Mouse (Mus musculus) limb, embryonic 11.5 days (tissue): ENCODE data around the gene Pxn. TPM values are rescaled to one million over a fixed set of nuclear protein-coding genes. Genes with fewer than 3 reads are reported as not detected.

Experiments used
- ATAC-seq: fragments of 200-750 bp; cut with Nextera tagmentation; 2 replicates; pipeline ENCODE4 v1.8.0; 2017; ENCODE audit warnings: low read depth; ENCODE audit not compliant: insufficient number of reproducible peaks, low FRiP score, low TSS enrichment
- DNase-seq: peaks from one replicate; pipeline ENCODE4 v3.0.0-alpha.2; 2015; ENCODE audit warnings: low spot score
- H3K27ac ChIP-seq: fragments of 300-500 bp; sonication (generic); replicated peaks from 2 replicates; pipeline ENCODE4 v1.5.1; 2014; ENCODE audit warnings: low read depth, mild to moderate bottlenecking, low read length
- H3K27me3 ChIP-seq: fragments of 300-500 bp; sonication (generic); 2 replicates; pipeline ENCODE4 v1.6.1; 2014; ENCODE audit warnings: mild to moderate bottlenecking, low read length, mixed read lengths; ENCODE audit not compliant: control insufficient read depth, insufficient read depth
- H3K36me3 ChIP-seq: fragments of 300-500 bp; sonication (generic); 2 replicates; pipeline ENCODE4 v1.6.1; 2014; ENCODE audit warnings: mild to moderate bottlenecking, low read length, moderate library complexity, mixed read lengths; ENCODE audit not compliant: control insufficient read depth, insufficient read depth
- H3K4me1 ChIP-seq: fragments of 300-500 bp; sonication (generic); 2 replicates; pipeline ENCODE4 v1.6.1; 2014; ENCODE audit warnings: low read length, mixed read lengths; ENCODE audit not compliant: control insufficient read depth, insufficient read depth
- H3K4me2 ChIP-seq: fragments of 300-500 bp; sonication (generic); 2 replicates; pipeline ENCODE4 v1.6.1; 2014; ENCODE audit warnings: low read depth, mild to moderate bottlenecking, moderate library complexity; ENCODE audit not compliant: severe bottlenecking
- H3K4me3 ChIP-seq: fragments of 300-500 bp; sonication (generic); 2 replicates; pipeline ENCODE4 v1.5.1; 2014; ENCODE audit warnings: low read depth, low read length
- H3K9ac ChIP-seq: fragments of 300-500 bp; sonication (generic); 2 replicates; pipeline ENCODE4 v1.6.1; 2014; ENCODE audit warnings: mild to moderate bottlenecking, low read length
- H3K9me3 ChIP-seq: fragments of 300-500 bp; sonication (generic); 2 replicates; pipeline ENCODE4 v1.6.1; 2016; ENCODE audit warnings: low read length; ENCODE audit not compliant: control insufficient read depth
- WGBS: fragments of 180-500 bp; shearing (Covaris S2); extraction: QIAGEN DNeasy Blood & Tissue Kit; methylation state at CpG from one replicate; pipeline ENCODE4 v1.1.7; 2014; 5-methylcytosine and 5-hydroxymethylcytosine counted together
- polyA plus RNA-seq: library from polyadenylated mRNA; unstranded; fragments of >200 nt; fragmentation: Nextera tagmentation; extraction: Ambion mirVana; gene quantifications from 2 replicates; pipeline ENCODE4 v1.2.1, GENCODE M21; 2014

Pxn gene
- polyA plus RNA-seq, 1 experiment from 2014 or later = 17.7 TPM

- Histone ChIP-seq H3K4me2 (peak overlapping the region; percentile 57; the same call in 1 of the 2 replicates), H3K9ac (no peak overlapping the region), H3K36me3 (peaks cover 21% of the 10 kb centered on the region), H3K4me1 (peaks cover 6% of the 10 kb centered on the region; the same call in 1 of the 2 replicates), H3K9me3 (no peaks in the 10 kb centered on the region), H3K4me3 (no peak overlapping the region), H3K27me3 (no peaks in the 10 kb centered on the region), H3K27ac (0 out of 2 replicates have a peak overlapping the region, but pooled peaks have one; percentile 5)
- no peak for DNase-seq
- WGBS = 36% methylated on average over 5 of the region's 5 CpGs
- ATAC-seq = no peak
These were observed 57.5 kb downstream of the Pxn start for GRCm38 (mm10) chr5:115563771-115564585.

- Histone ChIP-seq H3K9ac (peak within 1 kb of the TSS; percentile 89), H3K27me3 (no peaks in the 10 kb centered on the region), H3K9me3 (no peaks in the 10 kb centered on the region), H3K27ac (peak within 1 kb of the TSS; percentile 53; the same call in 1 of the 2 replicates), H3K4me2 (peak within 1 kb of the TSS; percentile 57), H3K4me3 (peak within 1 kb of the TSS; percentile 94), H3K36me3 (peaks cover 21% of the 10 kb centered on the region), H3K4me1 (peaks cover 6% of the 10 kb centered on the region; the same call in 1 of the 2 replicates)
- peak; percentile 81 for DNase-seq
- 2% methylated on average over 55 of the region's 55 CpGs for WGBS
- peak; percentile 78 for ATAC-seq
These were observed 58.4 kb downstream of the Pxn start, which contains the start of gene Gcn1l1 for GRCm38 (mm10) chr5:115564737-115565393. Gene Gcn1l1, plus strand, starts transcription at chr5:115565254.

- Histone ChIP-seq H3K9ac (peak overlapping the region; percentile 89), H3K4me1 (peaks cover 4% of the 10 kb centered on the region; the same call in 1 of the 2 replicates), H3K27ac (peak overlapping the region; percentile 53; the same call in 1 of the 2 replicates), H3K4me3 (peak overlapping the region; percentile 94), H3K27me3 (no peaks in the 10 kb centered on the region), H3K9me3 (no peaks in the 10 kb centered on the region), H3K4me2 (peak overlapping the region; percentile 57), H3K36me3 (peaks cover 21% of the 10 kb centered on the region)
- under 1% methylated on average over 42 of the region's 46 CpGs for WGBS
- no peak; the same call in 1 of the 2 replicates for ATAC-seq
- no peak for DNase-seq
These were observed 58.9 kb downstream of the Pxn start for GRCm38 (mm10) chr5:115565403-115565802.

- no peak overlapping the region for H3K4me3 ChIP-seq
- H3K27me3 ChIP-seq = no peaks in the 10 kb centered on the region
- no peak overlapping the region for H3K27ac ChIP-seq
- no peak overlapping the region for H3K9ac ChIP-seq
- peaks cover 12% of the 10 kb centered on the region for H3K36me3 ChIP-seq
- H3K9me3 ChIP-seq = no peaks in the 10 kb centered on the region
- no peaks in the 10 kb centered on the region for H3K4me1 ChIP-seq
- ATAC-seq (no peak), DNase-seq (no peak)
- no peak overlapping the region for H3K4me2 ChIP-seq
- 68% methylated on average over 10 of the region's 10 CpGs for WGBS
These were observed 62.2 kb downstream of the Pxn start for GRCm38 (mm10) chr5:115568681-115569080.

- H3K4me2 ChIP-seq = no peak overlapping the region
- H3K9me3 ChIP-seq = no peaks in the 10 kb centered on the region
- H3K27ac ChIP-seq = no peak overlapping the region
- WGBS = 85% methylated on average over 11 of the region's 11 CpGs
- ATAC-seq = no peak
- H3K9ac ChIP-seq = no peak overlapping the region
- H3K27me3 ChIP-seq = no peaks in the 10 kb centered on the region
- H3K4me1 ChIP-seq = no peaks in the 10 kb centered on the region
- peaks cover 13% of the 10 kb centered on the region; the same call in 1 of the 2 replicates for H3K36me3 ChIP-seq
- no peak for DNase-seq
- no peak overlapping the region for H3K4me3 ChIP-seq
These were observed 62.8 kb downstream of the Pxn start for GRCm38 (mm10) chr5:115569308-115569707.

- Histone ChIP-seq H3K9ac (no peak overlapping the region), H3K4me1 (no peaks in the 10 kb centered on the region), H3K4me3 (no peak overlapping the region), H3K27me3 (no peaks in the 10 kb centered on the region), H3K9me3 (no peaks in the 10 kb centered on the region), H3K4me2 (no peak overlapping the region), H3K36me3 (peaks cover 16% of the 10 kb centered on the region; the same call in 1 of the 2 replicates), H3K27ac (no peak overlapping the region)
- DNase-seq (no peak), ATAC-seq (no peak)
- WGBS = 77% methylated on average over 4 of the region's 4 CpGs
These were observed 63.2 kb downstream of the Pxn start for GRCm38 (mm10) chr5:115569721-115570120.

GRCm38 (mm10) chr5:115571086-115571485 is 64.6 kb downstream of the Pxn start:
- H3K27ac ChIP-seq = no peak overlapping the region
- H3K9me3 ChIP-seq = no peaks in the 10 kb centered on the region
- WGBS = 97% methylated on average over 7 of the region's 7 CpGs
- H3K27me3 ChIP-seq = no peaks in the 10 kb centered on the region
- H3K4me2 ChIP-seq = no peak overlapping the region
- ATAC-seq = no peak
- no peak for DNase-seq
- H3K9ac ChIP-seq = no peak overlapping the region
- no peak overlapping the region for H3K4me3 ChIP-seq
- H3K4me1 ChIP-seq = no peaks in the 10 kb centered on the region
- peaks cover 27% of the 10 kb centered on the region for H3K36me3 ChIP-seq

GRCm38 (mm10) chr5:115572679-115573535 is 66.4 kb downstream of the Pxn start:
- no peak for ATAC-seq
- Histone ChIP-seq H3K36me3 (peaks cover 34% of the 10 kb centered on the region), H3K4me2 (no peak overlapping the region), H3K9ac (no peak overlapping the region), H3K27me3 (no peaks in the 10 kb centered on the region), H3K9me3 (no peaks in the 10 kb centered on the region), H3K4me3 (no peak overlapping the region), H3K4me1 (no peaks in the 10 kb centered on the region), H3K27ac (no peak overlapping the region)
- DNase-seq = no peak
- 70% methylated on average over 17 of the region's 17 CpGs for WGBS
